Mouse (Mus musculus) telencephalon, adult 2 months (tissue): ENCODE measurements around the gene Adgrl2.

Experiments used
- DNase-seq: peaks from one replicate; pipeline ENCODE4 v3.0.0-alpha.2; 2011; ENCODE audit warnings: low read depth, low spot score

The Adgrl2 gene

DNA sequence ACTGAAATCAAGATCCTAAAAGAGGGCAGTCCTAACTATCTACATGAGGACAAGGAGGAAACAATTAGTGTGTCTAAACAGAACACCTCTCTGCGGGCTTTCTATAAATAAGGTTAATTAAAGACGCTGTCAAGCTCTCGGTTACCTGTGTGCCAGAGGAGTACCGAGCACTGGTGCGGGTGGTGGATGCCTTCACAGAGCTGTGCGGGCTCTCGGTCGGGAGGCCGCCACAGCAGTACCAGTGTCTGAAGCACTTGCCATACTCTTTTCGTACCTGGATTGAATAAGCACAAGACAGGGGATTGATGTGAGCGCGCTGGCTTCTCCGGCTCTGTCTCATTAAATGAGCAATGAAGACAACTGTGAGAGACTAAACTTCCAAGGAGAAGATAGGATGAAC is 166.8 kb downstream of the Adgrl2 start:
- no peak for DNase-seq

DNA sequence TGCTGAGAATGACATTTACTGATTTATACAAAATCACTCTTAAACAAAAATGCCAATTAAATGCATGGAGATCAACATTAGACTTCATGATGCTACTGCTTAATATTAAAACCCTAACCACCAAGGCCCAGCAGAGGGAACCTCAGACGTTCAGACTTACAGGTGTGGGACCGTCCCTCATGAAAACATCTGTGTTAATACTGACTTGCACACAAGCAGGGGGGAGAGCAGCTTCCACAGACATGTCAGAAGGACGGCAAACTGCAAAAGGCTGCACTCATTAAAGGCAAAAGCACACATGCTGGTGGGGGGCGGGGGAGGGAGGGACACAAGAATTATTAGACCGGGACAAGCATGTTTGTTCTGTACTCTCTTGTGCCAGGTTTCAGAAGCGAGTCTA is 168.7 kb downstream of the Adgrl2 start:
- no peak for DNase-seq

DNA sequence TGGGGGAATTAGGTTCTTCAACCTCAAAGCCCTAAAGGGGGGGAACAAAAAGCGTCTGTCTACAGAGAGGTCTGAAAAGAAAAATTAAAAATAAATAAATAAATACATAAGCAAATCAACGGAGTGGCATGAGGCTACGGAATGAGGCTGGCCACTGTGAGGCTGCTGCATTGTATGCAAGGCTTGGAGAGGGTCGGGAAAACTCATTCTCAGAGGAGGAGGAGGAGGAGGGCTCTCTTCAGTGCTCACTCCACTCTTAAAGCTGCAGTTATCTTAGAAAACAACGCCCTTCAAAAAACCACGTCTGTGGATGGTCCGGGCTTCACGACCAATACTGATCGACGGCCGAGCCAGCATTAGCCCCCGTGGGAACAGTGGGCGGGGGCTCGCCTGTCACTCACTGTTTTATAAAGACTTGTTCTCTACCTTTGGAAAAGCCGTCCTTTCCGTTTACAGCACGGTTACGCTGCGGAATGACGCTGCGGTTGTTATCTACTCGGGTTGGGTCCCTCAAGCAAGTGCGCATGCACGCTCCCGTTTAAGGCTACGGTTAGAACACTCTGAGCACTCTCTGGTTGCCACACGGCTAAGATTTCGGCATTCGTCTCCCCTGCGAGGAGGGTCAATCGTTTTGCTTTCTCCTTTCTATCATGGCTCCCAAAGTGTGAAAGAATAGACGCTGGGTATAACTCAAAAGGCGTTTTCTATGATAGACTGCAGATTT is 170.9 kb downstream of the Adgrl2 start:
- no peak for DNase-seq

DNA sequence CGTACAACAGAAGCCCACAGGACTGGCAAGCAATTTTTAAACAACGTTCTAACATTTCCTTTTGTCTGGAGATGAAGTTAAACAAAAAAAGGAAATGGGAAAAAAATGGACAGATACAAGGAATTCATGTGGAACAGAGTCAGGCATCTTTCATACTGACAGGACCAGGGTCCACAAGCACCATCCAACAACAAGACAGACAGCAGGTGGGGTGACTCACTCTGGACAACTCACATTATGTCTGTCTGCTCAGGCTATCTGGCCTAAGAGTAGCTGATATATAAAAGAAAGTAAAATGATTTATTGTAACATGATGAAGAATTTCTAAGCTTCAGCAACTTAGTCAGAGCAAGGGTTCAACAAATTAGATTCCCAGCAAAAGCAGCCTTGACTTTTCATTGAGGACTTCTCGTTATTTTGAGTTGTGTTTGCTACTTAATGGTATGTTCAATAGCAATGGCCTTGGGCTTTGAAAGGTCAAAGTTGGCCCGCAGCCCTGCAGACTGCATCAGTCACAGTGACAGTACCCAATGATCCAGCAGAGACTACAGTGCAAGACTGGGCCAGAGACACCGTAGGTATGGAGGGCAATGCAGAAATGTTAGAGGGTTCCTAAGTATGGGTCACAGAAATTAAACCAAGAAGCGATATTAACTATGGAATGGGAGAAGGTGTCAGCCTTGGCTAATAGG is 171.8 kb downstream of the Adgrl2 start:
- no peak for DNase-seq

DNA sequence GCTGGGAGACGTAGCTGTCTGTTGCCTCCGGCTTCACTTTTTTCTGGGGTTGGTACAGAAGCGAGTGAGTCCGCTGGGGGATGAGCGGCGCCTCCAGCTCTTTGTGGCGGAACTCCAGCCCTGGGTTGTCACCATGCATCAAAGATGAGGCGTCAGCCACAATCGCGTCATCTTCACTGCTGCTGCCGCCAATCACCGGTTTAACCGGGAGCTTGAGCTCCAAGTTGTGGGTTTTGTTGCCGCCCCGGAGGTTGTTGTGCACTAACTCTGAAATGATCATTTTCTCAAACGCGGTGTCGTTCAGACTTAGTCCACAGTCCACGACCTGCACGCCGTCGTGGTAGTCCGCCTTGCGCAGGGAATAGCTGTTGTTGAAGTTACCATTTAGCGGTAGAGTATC is 172.9 kb downstream of the Adgrl2 start:
- DNase-seq, result no peak

DNA sequence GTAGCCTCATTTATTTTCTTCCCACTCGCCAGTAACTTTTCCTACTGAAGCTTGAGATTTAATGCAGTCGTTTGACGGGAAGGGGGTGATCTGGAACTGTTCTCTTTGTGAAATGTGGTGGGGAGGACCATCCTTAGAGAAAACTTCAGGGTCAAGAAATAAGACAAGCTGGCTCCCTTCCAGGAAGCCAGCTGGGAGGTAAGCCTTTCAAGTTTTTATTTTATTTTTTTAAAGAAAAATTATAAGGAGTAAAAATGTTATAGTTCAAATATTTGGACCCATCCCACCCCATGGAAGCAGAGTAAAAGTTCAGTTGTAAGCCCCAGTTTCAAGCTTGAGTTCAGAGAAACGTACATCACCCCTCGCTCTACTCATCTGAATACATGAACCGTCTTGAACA is 177.2 kb downstream of the Adgrl2 start:
- DNase-seq, result no peak

DNA sequence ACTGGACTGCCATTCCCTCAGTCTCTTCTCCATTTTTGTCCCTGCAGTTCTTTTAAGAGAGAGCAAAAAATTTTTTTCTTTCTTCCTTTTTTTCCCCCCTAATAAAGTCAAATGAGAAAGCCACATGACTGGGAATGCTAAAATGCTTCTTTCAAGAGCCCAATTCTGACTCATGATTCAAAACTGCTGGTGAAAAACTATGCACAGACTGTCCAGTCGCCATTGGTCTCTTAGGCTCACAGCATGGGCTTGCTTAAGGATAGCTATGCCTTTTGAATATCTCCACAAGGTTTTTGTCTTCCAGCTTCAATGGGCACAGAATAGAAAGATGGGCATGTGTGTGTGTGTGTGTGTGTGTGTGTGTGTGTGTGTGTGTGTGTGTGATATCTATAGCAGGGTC is 178.3 kb downstream of the Adgrl2 start:
- DNase-seq, result no peak

DNA sequence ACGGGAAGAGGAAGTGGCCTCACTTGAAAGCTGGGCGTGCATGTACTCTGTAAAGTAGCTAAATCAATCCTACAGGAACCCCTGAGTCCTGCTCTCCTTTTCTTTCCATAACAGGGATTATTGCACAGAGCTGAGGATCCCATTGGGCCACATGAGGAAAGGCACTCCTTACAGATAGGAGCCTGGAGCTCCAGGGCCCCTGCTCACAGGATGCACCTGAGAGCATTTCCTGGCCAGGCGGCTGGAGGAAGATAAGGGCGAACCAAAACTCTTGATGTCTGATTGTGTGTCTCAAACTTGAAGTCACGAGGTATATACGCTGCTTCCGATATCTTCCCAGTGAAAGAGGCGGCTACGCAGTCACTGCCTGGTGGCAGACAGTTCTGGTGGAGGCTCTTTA is 183.4 kb downstream of the Adgrl2 start:
- no peak for DNase-seq

DNA sequence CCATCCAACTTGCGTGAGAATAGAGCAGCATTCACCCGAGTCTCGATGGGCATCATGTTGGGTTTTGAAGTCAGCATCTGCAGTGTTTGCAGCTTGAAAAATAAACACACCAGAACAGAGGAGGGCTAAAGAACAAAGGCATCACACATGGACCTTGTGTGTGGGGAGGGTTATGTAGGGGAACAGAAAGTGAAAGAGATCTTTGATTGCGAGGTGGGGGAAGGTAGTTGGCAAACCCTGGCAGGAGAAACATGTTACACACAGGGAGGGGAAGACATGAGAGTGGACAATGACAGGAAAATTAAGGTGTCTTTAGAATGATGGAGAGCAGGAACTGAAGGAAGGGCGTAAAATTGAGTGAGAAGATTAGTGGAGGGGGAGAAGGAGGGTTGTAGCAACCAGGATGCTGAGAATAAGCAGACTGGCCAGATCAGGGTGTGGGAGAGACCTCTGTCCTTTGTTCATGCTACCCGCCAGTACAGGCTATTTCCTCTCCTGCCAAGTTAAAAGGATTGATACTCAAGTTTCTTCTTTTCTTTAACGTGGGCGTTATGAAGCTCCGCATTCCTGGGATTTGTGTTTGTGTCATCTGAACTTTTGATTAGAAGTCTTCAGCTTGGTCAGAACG is 197.0 kb downstream of the Adgrl2 start:
- DNase-seq, result no peak

DNA sequence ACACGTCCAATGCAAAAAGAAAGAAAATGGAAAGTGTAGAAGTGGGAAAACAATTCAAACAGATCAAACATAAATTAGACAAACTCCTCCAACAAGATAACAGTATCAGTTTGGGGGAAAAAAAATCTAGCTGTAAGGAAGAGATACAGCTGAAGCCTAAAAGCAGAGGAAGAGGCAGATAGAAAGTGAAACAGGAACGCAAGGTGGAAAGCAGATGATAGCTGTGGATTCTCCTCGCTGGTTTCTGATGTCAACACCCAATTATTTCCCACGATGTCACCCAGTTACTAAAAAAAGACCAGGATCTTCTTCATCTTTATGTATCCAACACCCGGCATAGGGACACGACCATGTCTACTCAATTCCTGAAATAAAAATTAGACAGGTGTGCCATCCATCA is 220.0 kb downstream of the Adgrl2 start:
- no peak for DNase-seq
